Mouse (Mus musculus) adrenal gland, adult 2 months (tissue): ENCODE results near the gene Fam219a. TPM values are rescaled to one million over a fixed set of nuclear protein-coding genes. Genes with fewer than 3 reads are reported as not detected.

Experiments used
- DNase-seq: peaks from one replicate; pipeline ENCODE4 v3.0.0; 2021
- polyA plus RNA-seq: library from polyadenylated mRNA; depleted of rRNA; stranded (reverse); fragments of >200 nt; gene quantifications from 2 replicates; pipeline ENCODE4 v1.2.3, GENCODE M21; 2012
- total RNA-seq, 2 experiments: library from RNA; stranded (reverse); gene quantifications; 2 replicates each; pipeline ENCODE4 v1.2.3; 2021

Fam219a gene
- total and polyA plus RNA-seq, 3 experiments: 14.3 to 76.1 (median 20.1) TPM

DNA sequence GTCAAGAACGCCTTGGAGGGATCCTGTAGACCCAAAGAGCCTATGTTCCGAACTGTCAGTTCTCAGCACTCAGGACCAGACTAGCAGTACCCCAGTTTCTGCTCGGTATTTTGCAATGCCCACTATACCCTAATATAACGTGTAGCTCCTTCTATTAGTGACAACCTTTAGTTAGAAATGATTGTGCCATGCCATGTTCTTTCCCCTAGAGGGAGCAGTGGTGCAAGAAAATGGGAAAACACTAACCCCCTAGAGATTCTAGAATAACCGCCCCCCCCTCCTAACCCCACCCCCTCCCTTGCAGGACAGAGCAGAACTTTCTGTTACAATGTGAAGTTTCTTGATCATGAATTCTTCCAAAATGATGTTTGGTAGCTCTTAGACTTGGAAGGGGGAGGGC is 65.0 kb downstream of the Fam219a start:
- no peak for DNase-seq

DNA sequence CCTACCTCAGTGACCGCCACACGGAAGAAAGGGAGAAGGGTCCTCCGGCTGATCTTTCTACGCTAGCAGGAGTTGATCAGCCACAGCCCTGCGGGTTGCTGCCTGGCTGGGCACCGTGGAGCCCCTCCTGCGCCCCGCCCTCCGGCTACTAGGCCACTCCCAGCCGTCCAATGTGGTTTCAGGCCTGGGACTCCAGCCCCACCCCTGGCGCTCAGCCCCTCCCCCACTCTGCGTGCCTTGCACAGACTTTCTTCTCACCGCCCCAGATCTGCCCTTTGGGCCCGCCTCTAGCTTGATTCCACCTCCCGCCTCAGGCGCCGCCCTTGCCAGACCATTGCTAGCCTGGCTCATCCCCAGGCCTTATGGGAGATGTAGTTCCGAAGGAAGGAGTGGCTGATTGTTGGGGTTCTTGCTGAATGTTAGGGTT is 66.3 kb downstream of the Fam219a start, which contains the start of gene AI464131:
AI464131 (minus strand) TSS at position 91 of the 427 bp plus-strand sequence.
- peak; percentile 100 for DNase-seq

DNA sequence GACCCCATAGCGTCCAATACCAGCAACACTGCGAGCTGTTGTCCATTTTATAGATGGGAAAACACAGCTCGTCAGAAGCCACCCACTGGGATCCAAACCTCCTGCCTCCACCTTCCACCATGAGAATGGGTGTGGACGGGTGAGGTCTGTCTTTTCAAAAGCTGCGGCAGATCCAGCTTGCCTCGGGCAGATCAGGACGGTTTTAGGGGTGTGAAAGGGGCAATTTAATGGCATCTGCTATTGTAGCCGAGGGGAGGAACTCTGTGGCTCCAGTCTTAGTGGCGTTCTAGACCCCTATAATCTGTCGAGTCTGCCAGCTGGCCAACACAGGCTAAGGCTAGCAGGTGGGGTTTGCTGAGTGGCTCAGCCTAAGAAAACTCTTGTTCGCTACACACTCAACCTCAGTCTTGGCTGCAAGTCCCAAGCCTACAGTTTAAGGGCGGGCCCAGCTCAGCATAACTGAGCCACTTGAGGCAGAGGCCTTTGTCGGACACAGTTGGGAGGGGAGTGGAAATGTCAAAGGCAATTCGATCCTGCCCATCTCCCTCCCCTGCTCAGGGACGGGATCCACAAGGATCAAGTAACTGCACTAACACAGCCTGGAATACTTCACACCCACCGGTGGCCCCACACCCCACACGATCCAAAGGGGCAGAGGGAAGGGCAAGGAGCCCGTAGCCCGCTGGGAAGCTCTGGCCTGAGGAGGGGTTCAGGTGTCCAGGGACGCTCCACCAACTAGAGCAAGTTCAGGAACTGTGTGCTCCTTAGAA is 67.0 kb downstream of the Fam219a start:
- no peak for DNase-seq

DNA sequence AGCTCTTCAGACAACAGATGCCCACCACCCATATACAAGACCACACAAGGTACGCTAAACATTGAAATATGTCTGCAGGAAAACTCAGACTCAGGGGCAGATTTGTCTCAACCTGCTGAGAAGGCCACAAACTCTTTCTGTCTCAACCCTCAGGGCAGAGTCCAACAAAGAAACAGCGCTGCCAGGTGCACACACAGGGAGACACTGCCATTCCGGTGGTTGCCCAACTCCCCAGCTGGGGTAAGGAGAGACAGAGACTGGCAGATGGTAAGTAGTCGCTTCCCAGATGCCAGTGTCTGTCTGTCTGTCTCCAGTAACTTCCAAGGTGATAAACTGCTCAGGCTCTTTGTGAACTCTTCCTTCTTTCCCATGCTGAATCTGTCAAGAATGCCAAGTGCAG is 68.6 kb downstream of the Fam219a start:
- DNase-seq: no peak

DNA sequence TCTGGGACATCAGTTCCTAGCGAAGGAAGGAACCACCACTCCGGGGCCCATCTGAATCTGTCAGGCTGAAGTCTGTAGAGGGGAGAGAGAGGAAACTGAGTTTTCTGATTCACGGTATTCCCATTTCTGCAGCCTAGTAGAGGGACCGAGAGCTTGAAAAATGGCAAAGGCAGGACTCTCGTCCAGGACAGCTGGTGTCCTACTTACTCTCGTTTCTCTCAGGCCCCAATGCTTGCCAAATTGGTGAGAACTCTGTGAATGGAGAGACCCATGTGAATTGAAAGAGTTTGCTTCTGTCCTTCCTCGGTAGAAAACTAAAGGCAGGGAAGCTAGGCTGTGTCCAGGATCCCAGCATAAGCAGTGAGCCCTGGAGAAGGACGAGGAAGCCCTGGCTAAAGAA is 69.7 kb downstream of the Fam219a start:
- DNase-seq: no peak

DNA sequence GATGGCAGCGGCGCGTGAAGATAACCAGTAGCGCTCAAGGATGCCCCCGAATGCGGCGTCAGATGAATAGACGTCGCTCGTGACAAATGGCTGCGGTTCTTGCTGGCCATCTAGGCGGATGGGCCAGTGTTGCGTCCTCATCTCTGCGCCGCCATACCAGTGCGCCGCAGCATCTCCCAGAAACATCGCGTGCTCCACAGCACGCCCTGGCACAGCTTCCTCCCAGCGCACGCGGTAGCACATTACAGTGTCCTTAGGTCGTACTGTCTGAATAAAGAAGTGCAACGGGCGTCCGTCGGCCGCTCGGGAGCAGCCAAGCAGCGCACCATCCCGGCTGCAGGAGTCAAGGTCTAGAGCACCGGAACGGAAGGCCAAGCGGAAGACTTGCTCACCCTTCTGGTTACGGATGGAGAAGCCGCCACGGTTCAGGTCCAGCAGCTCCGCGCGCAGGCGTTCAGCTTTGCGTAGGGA is 70.4 kb downstream of the Fam219a start:
- no peak for DNase-seq

DNA sequence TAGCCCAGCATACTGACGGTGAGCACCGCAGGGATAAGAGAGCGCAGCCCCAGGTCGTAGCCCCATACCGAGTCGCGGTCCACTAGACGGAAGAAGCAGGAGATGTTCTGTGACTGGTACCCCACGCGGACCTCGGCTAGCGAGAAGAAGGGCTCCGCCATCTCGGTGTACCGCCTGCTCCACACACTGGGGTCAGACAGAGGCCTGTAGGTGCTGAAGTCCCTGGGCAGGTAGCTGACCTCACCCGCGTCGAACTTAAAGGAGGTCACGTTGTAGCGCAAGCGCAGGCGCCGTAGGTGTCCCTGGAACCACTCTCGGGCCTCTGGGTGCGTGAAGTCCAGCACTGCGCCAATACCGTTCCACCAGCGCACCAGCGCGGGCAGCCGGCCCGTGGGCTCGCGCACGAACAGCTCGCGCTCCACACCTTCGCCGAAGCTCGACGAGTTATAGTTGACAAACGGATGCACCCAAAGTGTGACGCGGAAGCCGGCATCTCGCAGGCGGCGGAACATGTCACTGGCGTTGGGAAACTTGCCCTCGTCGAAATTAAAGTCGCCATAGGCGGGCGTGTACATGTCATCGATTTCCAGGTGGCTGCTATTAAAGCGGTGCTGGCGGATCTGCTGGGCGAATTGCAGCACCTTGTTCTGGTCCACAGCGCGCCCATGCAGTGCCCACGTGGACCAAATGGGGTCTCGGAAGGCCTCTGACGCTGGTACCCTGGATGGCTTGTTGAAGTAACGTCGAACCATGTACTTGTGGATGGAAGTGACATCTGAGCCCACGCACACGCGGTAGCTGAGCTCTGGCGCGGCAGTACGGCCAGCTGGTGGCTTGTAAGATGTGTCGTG is 71.1 kb downstream of the Fam219a start:
- DNase-seq: no peak

- DNase-seq: no peak
Measured at GRCm38 (mm10) chr4:41497579-41497978, 71.8 kb downstream of the Fam219a start.

GRCm38 (mm10) chr4:41497046-41497445 is 72.3 kb downstream of the Fam219a start:
- DNase-seq: no peak

- DNase-seq: no peak
Measured at GRCm38 (mm10) chr4:41495850-41496249, 73.5 kb downstream of the Fam219a start.

- no peak for DNase-seq
Measured at GRCm38 (mm10) chr4:41495076-41495475, 74.3 kb downstream of the Fam219a start.

GRCm38 (mm10) chr4:41494378-41494777 is 75.0 kb downstream of the Fam219a start:
- no peak for DNase-seq

- DNase-seq: peak; percentile 71
Measured at GRCm38 (mm10) chr4:41493464-41494116, 75.7 kb downstream of the Fam219a start.

- DNase-seq: no peak
Measured at GRCm38 (mm10) chr4:41492951-41493350, 76.4 kb downstream of the Fam219a start.

DNA sequence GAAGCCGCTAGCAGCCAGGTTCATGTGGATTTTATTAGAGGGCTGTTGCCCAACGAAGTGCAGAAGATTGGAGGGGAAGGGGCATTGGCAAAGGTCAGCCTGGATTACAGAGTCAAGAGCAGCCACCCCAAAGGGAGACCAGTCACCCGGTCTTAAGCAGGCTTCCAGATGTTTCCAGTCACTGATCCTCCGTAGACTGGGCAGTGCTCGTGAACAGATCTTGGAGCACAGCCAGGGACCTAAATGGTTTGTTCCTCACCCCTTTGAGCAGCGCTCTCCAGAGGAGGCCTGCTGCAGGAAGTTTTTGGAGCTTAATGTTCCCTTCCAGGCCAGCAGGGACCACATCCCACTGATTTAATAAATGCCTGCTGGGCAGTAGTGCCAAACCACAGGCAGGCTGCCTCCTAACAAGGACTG is 87.7 kb downstream of the Fam219a start:
- peak; percentile 52 for DNase-seq

GRCm38 (mm10) chr4:41480254-41480653 is 89.1 kb downstream of the Fam219a start:
- DNase-seq: peak; percentile 54

- DNase-seq: no peak
Measured at GRCm38 (mm10) chr4:41479456-41479804, 89.9 kb downstream of the Fam219a start.

DNA sequence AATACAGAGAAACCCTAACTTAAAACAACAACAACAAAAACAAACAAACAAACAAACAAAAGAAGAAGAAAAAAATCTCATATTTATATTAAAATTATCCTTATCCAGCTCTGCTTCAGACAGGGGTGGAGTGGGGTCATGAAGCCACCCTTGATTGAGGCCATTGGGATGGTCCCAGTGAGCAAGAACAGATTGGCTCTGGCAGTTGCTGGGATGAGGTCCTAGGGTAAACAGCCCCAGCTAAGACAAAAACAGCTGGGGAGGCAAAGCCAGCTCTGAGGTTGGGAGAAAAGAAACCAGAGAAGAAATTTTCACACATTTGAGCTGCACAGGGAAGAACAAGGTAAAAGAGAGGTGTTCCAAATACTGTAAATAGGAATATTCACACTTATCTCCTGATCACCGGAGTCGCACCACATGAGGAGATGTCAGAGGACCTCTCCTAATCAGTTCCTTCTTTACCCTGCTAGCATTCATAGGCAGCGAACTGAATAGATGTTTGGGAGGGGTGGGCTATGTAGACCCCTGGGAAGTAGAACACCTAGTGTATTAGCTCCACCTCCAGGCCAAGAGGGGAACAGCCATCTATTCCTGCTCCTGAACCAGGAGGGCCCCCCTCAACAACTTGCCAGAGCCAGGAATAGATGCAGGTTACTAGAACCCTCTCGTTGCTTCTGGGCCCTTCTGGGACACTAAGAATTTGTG is 90.4 kb downstream of the Fam219a start:
- DNase-seq: no peak

- no peak for DNase-seq
Measured at GRCm38 (mm10) chr4:41477648-41478160, 91.6 kb downstream of the Fam219a start.

DNA sequence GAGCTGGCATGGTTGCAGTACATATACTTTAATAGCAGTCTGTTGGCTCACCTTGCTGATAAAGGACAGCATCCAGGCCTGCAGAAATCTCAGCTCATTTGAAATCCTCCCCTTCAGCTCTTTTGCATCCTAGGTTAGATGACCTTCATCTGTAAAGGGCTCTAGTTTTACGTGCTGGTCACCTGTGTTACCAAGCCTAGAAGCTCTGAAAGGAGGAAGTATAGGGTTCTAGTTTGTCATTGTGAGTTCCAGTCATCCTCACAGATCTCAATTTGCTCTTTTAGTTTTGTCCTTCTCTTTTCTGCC is 98.0 kb downstream of the Fam219a start:
- DNase-seq: no peak

DNA sequence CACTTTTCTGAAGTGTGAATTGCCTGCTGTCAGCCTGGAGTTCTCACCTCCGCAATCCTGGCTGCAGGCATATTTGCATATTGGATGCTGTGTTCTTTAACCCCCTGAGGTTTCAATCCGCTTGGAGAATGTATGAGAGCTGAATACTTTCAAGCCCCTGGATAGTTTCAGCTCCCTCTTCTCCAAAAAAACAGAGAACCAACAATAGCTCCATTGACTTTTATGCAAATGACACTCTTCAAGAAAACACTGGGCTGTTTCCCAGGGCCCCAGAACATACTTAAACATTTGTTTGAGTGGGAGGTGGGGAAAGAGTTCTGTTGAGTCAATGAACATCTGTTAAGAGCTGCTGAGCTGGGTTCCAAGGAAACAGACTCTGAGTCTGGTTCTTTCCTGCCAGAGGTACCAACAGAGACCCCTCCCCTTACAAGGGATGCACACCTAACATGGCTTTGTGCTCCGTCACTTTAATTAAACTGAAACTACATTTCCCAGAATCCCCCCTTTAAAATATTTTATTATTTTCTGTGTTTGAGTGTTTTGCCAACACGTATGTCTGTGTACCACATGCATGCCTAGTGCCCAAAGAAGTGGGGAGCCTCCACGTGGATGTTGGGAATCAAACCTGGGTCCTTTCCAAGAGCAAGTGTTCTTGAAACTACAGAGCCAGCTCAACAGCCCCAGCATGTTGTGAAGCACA is 98.5 kb downstream of the Fam219a start:
- no peak for DNase-seq
